Mouse (Mus musculus): Measurements from ENCODE around the gene Tet1. TPM values are rescaled to one million over a fixed set of nuclear protein-coding genes. Genes with fewer than 3 reads are reported as not detected.
"Not testable (repeated sequence)": the region's sequence is repeated elsewhere in the genome, so short reads cannot be mapped to it uniquely, and the experiment has no call there.

Tet1 gene
- 6.4 TPM in 2 replicates for polyA plus RNA-seq (2015; fragmentation: Nextera tagmentation; extraction: Ambion mirVana)

DNA sequence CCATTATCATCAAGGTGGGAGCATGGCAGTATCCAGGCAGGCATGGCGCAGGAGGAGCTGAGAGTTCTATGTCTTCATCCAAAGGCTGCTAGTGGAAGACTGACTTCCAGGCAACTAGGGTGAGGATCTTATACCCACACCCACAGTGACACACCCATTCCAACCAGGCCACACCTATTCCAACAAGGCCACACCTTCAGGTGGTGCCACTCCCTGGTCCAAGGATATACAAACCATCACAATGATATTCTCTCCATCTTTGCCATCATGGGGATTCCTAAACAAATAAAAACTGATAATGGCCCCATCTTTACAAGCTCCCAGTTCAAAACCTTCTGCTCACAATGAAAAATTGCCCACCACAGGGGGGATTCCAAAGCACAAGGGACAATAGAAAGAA, at the start of gene Tet1:
TSS of gene Tet1 (minus strand) at position 101 of the 400 bp plus-strand sequence.
- not testable (repeated sequence) for H3K4me2 ChIP-seq (replicated peaks; ENCODE audit: low read depth); DNase-seq (ENCODE audit: low spot score); H3K27me3 ChIP-seq (ENCODE audit: control insufficient read depth, insufficient read depth, low read length); H3K36me3 ChIP-seq (ENCODE audit: control insufficient read depth, insufficient read depth, low read length); H3K9ac ChIP-seq (ENCODE audit: low read length); H3K4me3 ChIP-seq (ENCODE audit: low read depth, low read length); ATAC-seq (ENCODE audit: low FRiP score, low TSS enrichment); H3K4me1 ChIP-seq (replicated peaks; ENCODE audit: control insufficient read depth, insufficient read depth); H3K9me3 ChIP-seq (ENCODE audit: control insufficient read depth, low read length); H3K27ac ChIP-seq (replicated peaks)
- WGBS: no CpG with 5 or more reads among the region's 1 CpGs

DNA sequence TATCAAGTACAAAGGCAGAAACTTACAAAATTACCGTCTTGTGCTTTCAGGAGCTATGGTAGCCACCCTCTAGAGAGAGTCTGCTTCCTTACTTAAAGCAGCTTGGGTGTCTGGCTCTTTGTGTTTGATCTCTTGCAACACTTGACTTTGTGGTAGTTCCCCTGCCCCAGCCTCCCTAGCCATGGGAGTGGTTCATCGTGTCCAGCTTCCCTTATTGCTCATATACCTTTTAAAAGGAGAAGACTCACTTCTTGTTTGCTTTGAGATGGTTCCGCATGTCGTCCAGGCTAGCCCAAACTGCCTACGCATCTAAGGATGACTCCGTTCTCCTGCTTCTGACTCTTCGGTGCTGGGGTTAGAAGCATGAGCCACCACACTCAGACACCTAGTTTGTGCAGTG, 39.8 kb upstream of the Tet1 start:
- ATAC-seq (ENCODE audit: low FRiP score, low TSS enrichment) (no peak), DNase-seq (ENCODE audit: low spot score) (no peak)
- H3K4me2 ChIP-seq (replicated peaks; ENCODE audit: low read depth): no peak overlapping the region
- H3K9ac ChIP-seq (ENCODE audit: low read length): no peak overlapping the region
- H3K27me3 ChIP-seq (ENCODE audit: control insufficient read depth, insufficient read depth, low read length): no peaks in the 10 kb centered on the region
- H3K9me3 ChIP-seq (ENCODE audit: control insufficient read depth, low read length): no peaks in the 10 kb centered on the region
- no peak overlapping the region for H3K4me3 ChIP-seq (ENCODE audit: low read depth, low read length)
- no peaks in the 10 kb centered on the region for H3K4me1 ChIP-seq (replicated peaks; ENCODE audit: control insufficient read depth, insufficient read depth)
- TF ChIP-seq EP300 (optimal IDR thresholded peaks at IDR 0.05) (no peak), CTCF (IDR thresholded peaks at IDR 0.05; ENCODE audit: low read depth) (no peak)
- WGBS: 92% methylated on average over 7 of the region's 7 CpGs
- no peak overlapping the region for H3K27ac ChIP-seq (replicated peaks)
- H3K36me3 ChIP-seq (ENCODE audit: control insufficient read depth, insufficient read depth, low read length): peaks cover 3% of the 10 kb centered on the region; the same call in 1 of the 2 replicates

DNA sequence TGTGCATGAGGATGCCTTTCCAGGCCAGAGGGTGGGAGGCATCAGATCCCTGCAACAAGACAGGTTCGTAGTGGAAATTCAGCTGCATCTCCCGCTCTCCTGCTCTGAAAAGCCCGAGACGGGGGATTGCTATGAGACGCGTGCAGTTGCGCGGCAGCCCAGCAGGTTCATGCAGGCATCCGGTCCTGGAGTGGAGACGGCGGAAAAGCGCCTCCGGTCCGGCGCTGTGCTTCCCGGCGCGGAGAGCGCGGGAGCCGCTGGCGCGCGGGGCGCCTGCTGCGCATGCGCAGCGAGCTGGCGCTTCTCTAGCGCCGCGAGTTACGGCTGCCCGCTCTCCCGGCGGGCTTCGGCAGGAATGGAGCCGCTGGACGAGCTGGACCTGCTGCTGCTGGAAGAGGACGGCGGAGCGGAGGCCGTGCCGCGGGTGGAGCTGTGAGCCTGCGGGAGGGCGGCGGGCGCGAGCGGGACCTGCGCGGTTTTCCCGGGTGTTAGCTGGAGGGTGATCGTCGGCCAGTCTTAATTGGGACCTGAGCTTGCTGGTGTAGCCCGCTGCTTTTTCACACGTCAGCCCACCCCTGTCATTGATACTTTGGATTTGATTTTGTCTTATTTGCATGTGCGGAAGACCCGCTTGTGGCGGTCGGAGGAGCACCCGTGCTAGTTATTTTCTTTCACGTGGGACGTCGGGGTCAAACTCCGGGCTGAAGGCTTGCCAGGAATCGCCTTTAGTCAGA, 38.1 kb upstream of the Tet1 start, which contains the start of gene Dna2:
TSS of gene Dna2 (plus strand) at position 289 of the 734 bp plus-strand sequence.
- Histone ChIP-seq H3K4me1 (replicated peaks; ENCODE audit: control insufficient read depth, insufficient read depth) (no peaks in the 10 kb centered on the region), H3K4me3 (ENCODE audit: low read depth, low read length) (peak within 1 kb of the TSS; percentile 60), H3K27me3 (ENCODE audit: control insufficient read depth, insufficient read depth, low read length) (no peaks in the 10 kb centered on the region), H3K27ac (replicated peaks) (peak within 1 kb of the TSS; percentile 67), H3K9me3 (ENCODE audit: control insufficient read depth, low read length) (no peaks in the 10 kb centered on the region), H3K4me2 (replicated peaks; ENCODE audit: low read depth) (peak within 1 kb of the TSS; percentile 95), H3K36me3 (ENCODE audit: control insufficient read depth, insufficient read depth, low read length) (peaks cover 6% of the 10 kb centered on the region; the same call in 1 of the 2 replicates), H3K9ac (ENCODE audit: low read length) (peak within 1 kb of the TSS; percentile 73)
- ATAC-seq (ENCODE audit: low FRiP score, low TSS enrichment) (peak; percentile 93), DNase-seq (ENCODE audit: low spot score) (peak; percentile 85)
- peak; percentile 45 for TF ChIP-seq CTCF (IDR thresholded peaks at IDR 0.05; ENCODE audit: low read depth)
- no peak for TF ChIP-seq EP300 (optimal IDR thresholded peaks at IDR 0.05)
- under 1% methylated on average over 67 of the region's 68 CpGs for WGBS

DNA sequence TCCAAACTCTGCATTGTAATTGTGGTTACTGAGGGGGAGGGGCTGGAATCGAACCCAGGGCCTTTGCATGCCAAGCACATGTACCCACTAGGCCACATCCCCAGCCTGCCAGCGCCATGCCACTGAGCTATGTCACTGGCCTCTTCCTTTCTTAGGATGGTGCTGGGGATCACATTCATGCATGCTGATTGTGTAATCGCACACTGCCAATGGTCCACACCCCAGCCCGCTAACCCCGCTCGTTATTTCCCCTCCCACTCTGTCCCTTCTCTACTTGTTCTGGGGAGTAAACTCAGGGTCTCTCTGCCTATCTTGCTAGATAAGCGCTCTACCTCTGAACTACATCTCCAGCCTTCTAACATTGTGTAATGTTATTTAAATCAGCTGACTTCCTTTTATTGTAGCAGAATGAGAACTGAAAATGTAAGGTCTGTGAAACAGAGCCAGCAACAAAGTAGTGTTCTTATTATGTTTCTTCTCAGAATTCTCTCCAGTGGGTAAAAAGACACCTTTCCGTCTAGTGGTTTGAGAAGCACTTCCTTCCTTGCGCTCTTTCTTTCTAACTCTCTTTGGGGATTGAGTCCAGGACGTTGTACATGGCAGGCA, 36.3 kb upstream of the Tet1 start:
- H3K4me1 ChIP-seq (replicated peaks; ENCODE audit: control insufficient read depth, insufficient read depth): no peaks in the 10 kb centered on the region
- H3K9me3 ChIP-seq (ENCODE audit: control insufficient read depth, low read length): no peaks in the 10 kb centered on the region
- 80% methylated on average over 10 of the region's 10 CpGs for WGBS
- no peaks in the 10 kb centered on the region for H3K27me3 ChIP-seq (ENCODE audit: control insufficient read depth, insufficient read depth, low read length)
- H3K4me3 ChIP-seq (ENCODE audit: low read depth, low read length): no peak overlapping the region
- no peak overlapping the region for H3K9ac ChIP-seq (ENCODE audit: low read length)
- no peak overlapping the region for H3K4me2 ChIP-seq (replicated peaks; ENCODE audit: low read depth)
- H3K36me3 ChIP-seq (ENCODE audit: control insufficient read depth, insufficient read depth, low read length): peaks cover 8% of the 10 kb centered on the region; the same call in 1 of the 2 replicates
- no peak for TF ChIP-seq EP300 (optimal IDR thresholded peaks at IDR 0.05)
- no peak for TF ChIP-seq CTCF (IDR thresholded peaks at IDR 0.05; ENCODE audit: low read depth)
- DNase-seq (ENCODE audit: low spot score) (no peak), ATAC-seq (ENCODE audit: low FRiP score, low TSS enrichment) (no peak)
- no peak overlapping the region for H3K27ac ChIP-seq (replicated peaks)

DNA sequence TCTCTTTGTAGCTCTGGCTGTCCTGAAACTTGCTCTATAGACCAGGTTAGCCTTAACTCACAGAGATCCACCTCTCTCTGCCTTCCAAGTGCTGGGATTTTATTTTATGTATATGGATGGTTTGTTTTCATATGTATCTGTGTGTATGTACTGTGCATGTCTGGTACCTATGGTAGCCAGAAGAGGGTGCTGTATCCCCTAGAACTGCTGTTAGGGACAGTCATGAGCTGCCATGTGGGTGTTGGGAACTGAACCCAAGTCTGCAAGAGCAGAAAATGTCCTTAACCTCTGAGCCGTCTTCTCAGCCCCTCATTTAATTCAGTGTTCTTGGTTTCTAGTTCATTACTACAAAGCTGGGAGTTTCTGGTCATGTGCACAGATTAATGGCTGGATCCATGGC, 23.6 kb upstream of the Tet1 start:
- Histone ChIP-seq H3K27ac (replicated peaks) (no peak overlapping the region), H3K9ac (ENCODE audit: low read length) (no peak overlapping the region), H3K9me3 (ENCODE audit: control insufficient read depth, low read length) (no peaks in the 10 kb centered on the region), H3K36me3 (ENCODE audit: control insufficient read depth, insufficient read depth, low read length) (peaks cover 13% of the 10 kb centered on the region; the same call in 1 of the 2 replicates), H3K4me1 (replicated peaks; ENCODE audit: control insufficient read depth, insufficient read depth) (no peaks in the 10 kb centered on the region), H3K4me3 (ENCODE audit: low read depth, low read length) (no peak overlapping the region), H3K27me3 (ENCODE audit: control insufficient read depth, insufficient read depth, low read length) (no peaks in the 10 kb centered on the region), H3K4me2 (replicated peaks; ENCODE audit: low read depth) (no peak overlapping the region)
- no peak for ATAC-seq (ENCODE audit: low FRiP score, low TSS enrichment)
- DNase-seq (ENCODE audit: low spot score): no peak
- 90% methylated on average over 1 of the region's 1 CpGs for WGBS
- no peak for TF ChIP-seq EP300 (optimal IDR thresholded peaks at IDR 0.05)
- 0 out of 2 replicates have a peak, but pooled peaks have one; percentile 17 for TF ChIP-seq CTCF (IDR thresholded peaks at IDR 0.05; ENCODE audit: low read depth)

DNA sequence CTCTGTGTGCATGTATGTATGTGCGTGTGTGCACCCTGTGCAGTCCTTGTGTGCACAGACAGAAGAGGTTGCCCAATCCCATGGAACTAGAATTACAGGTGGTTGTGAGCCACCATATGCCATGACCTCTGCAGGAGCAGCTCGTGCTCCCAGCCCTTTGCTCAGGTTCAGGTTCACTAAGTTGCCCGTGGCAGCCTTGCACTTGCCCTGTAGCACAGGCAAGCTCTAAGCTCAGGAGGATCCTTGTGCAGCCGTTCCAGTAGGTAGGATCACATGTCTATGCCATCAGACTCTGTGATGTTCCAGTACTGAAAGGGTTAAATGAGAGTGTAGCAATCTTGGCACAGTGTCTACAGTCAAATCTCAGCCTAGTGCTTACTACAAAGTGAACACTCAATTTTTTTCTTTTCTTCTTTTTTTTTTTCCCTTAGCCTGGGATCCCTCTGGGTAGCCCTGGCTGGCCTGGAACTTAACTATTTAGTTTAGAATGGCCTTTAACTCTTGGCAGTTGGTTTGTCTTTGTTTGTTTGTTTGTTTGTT, 15.4 kb upstream of the Tet1 start:
- no peak for ATAC-seq (ENCODE audit: low FRiP score, low TSS enrichment)

More for the DNA sequence above, 15.4 kb upstream of the Tet1 start:
- H3K27ac ChIP-seq (replicated peaks): no peak overlapping the region
- DNase-seq (ENCODE audit: low spot score): no peak
- peaks cover 6% of the 10 kb centered on the region; the same call in 1 of the 2 replicates for H3K36me3 ChIP-seq (ENCODE audit: control insufficient read depth, insufficient read depth, low read length)
- H3K4me2 ChIP-seq (replicated peaks; ENCODE audit: low read depth): no peak overlapping the region
- no peaks in the 10 kb centered on the region for H3K27me3 ChIP-seq (ENCODE audit: control insufficient read depth, insufficient read depth, low read length)
- TF ChIP-seq EP300 (optimal IDR thresholded peaks at IDR 0.05) (no peak), CTCF (IDR thresholded peaks at IDR 0.05; ENCODE audit: low read depth) (no peak)
- no peak overlapping the region for H3K9ac ChIP-seq (ENCODE audit: low read length)
- WGBS: 84% methylated on average over 4 of the region's 4 CpGs
- H3K4me1 ChIP-seq (replicated peaks; ENCODE audit: control insufficient read depth, insufficient read depth): no peaks in the 10 kb centered on the region
- no peak overlapping the region for H3K4me3 ChIP-seq (ENCODE audit: low read depth, low read length)
- no peaks in the 10 kb centered on the region for H3K9me3 ChIP-seq (ENCODE audit: control insufficient read depth, low read length)
